Mouse (Mus musculus): Measurements from ENCODE around the gene Gm37240. TPM values are rescaled to one million over a fixed set of nuclear protein-coding genes. Genes with fewer than 3 reads are reported as not detected.

The Gm37240 gene
- polyA plus RNA-seq, 1 experiment from 2014 or later = 1.1 TPM

DNA sequence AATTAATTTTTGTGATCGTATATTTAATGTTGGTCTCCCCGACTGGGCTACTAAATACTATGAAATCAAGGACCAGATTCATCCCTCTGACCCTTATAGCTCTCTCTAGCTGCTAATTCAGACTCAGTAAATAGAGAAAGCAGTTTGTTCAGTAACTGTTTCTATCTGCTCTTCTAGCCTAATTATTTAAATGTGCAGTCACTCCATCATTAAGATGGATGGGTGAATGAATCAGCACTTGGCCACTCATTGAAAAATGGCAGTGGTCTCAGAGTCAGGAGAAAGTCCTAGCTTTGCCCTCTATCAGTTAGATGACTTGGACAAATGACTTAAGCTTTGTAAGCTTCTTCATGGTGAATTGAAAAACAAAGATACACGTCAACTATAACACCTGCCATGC is 387.2 kb downstream of the Gm37240 start:
- no peak overlapping the region for H3K4me2 ChIP-seq (ENCODE audit: low read length)
- H3K4me1 ChIP-seq (ENCODE audit: control insufficient read depth, insufficient read depth, low read length) = no peaks in the 10 kb centered on the region
- H3K9ac ChIP-seq (ENCODE audit: low read length) = no peak overlapping the region
- H3K27ac ChIP-seq (ENCODE audit: low read depth, low read length) = no peak overlapping the region
- no peaks in the 10 kb centered on the region for H3K9me3 ChIP-seq (replicated peaks; ENCODE audit: control insufficient read depth, low read length)
- WGBS = 78% methylated on average over 3 of the region's 3 CpGs
- no peaks in the 10 kb centered on the region for H3K27me3 ChIP-seq (replicated peaks; ENCODE audit: control insufficient read depth, insufficient read depth, low read length)
- H3K36me3 ChIP-seq (ENCODE audit: control insufficient read depth, insufficient read depth, low read length) = no peaks in the 10 kb centered on the region
- H3K4me3 ChIP-seq (ENCODE audit: low read depth, low read length) = no peak overlapping the region
- ATAC-seq (no peak), DNase-seq (ENCODE audit: low spot score) (no peak)

GRCm38 (mm10) chr3:85496146-85496545 is 391.2 kb downstream of the Gm37240 start:
- peak; percentile 33 for DNase-seq (ENCODE audit: low spot score)
- WGBS = 54% methylated on average over 4 of the region's 4 CpGs
- no peaks in the 10 kb centered on the region for H3K4me1 ChIP-seq (ENCODE audit: control insufficient read depth, insufficient read depth, low read length)
- no peaks in the 10 kb centered on the region for H3K36me3 ChIP-seq (ENCODE audit: control insufficient read depth, insufficient read depth, low read length)
- peak; percentile 42; the same call in 1 of the 2 replicates for ATAC-seq
- no peak overlapping the region for H3K27ac ChIP-seq (ENCODE audit: low read depth, low read length)
- no peak overlapping the region for H3K4me3 ChIP-seq (ENCODE audit: low read depth, low read length)
- H3K9ac ChIP-seq (ENCODE audit: low read length) = no peak overlapping the region
- no peak overlapping the region for H3K4me2 ChIP-seq (ENCODE audit: low read length)
- H3K27me3 ChIP-seq (replicated peaks; ENCODE audit: control insufficient read depth, insufficient read depth, low read length) = no peaks in the 10 kb centered on the region
- H3K9me3 ChIP-seq (replicated peaks; ENCODE audit: control insufficient read depth, low read length) = no peaks in the 10 kb centered on the region

DNA sequence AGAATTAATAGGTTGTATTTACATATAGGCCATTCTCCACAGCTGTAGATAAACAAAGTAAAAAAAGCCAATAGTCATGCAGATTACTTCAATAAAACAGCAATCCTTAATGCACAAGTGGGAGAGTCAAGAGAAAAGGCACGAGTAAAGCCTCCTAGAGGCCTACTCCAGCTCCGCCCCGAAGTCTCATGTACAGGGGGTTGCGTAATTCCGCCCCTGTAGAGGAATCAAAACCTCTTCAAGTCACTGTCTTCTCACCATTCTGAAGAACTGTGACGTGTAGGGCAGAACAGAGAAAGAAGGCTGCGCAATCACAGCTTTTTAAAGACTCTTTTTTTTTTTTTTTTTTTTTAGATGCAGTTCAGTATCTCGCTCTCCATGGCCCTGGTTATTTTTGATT is 393.5 kb downstream of the Gm37240 start:
- Histone ChIP-seq H3K27ac (ENCODE audit: low read depth, low read length) (no peak overlapping the region), H3K4me2 (ENCODE audit: low read length) (no peak overlapping the region)
- WGBS = 84% methylated on average over 8 of the region's 8 CpGs

GRCm38 (mm10) chr3:85490204-85490603 is 397.1 kb downstream of the Gm37240 start:
- no peak for DNase-seq (ENCODE audit: low spot score)
- Histone ChIP-seq H3K9me3 (replicated peaks; ENCODE audit: control insufficient read depth, low read length) (no peaks in the 10 kb centered on the region), H3K27me3 (replicated peaks; ENCODE audit: control insufficient read depth, insufficient read depth, low read length) (no peaks in the 10 kb centered on the region), H3K4me3 (ENCODE audit: low read depth, low read length) (no peak overlapping the region), H3K9ac (ENCODE audit: low read length) (no peak overlapping the region), H3K4me1 (ENCODE audit: control insufficient read depth, insufficient read depth, low read length) (no peaks in the 10 kb centered on the region), H3K36me3 (ENCODE audit: control insufficient read depth, insufficient read depth, low read length) (no peaks in the 10 kb centered on the region), H3K27ac (ENCODE audit: low read depth, low read length) (no peak overlapping the region), H3K4me2 (ENCODE audit: low read length) (no peak overlapping the region)
- no peak for ATAC-seq
- WGBS = 90% methylated on average over 3 of the region's 3 CpGs

More for the DNA sequence above, 393.5 kb downstream of the Gm37240 start:
- H3K27me3 ChIP-seq (replicated peaks; ENCODE audit: control insufficient read depth, insufficient read depth, low read length) = no peaks in the 10 kb centered on the region
- H3K9ac ChIP-seq (ENCODE audit: low read length) = no peak overlapping the region
- ATAC-seq (no peak), DNase-seq (ENCODE audit: low spot score) (no peak)
- no peaks in the 10 kb centered on the region for H3K9me3 ChIP-seq (replicated peaks; ENCODE audit: control insufficient read depth, low read length)
- H3K36me3 ChIP-seq (ENCODE audit: control insufficient read depth, insufficient read depth, low read length) = no peaks in the 10 kb centered on the region
- no peaks in the 10 kb centered on the region for H3K4me1 ChIP-seq (ENCODE audit: control insufficient read depth, insufficient read depth, low read length)
- H3K4me3 ChIP-seq (ENCODE audit: low read depth, low read length) = no peak overlapping the region

- Histone ChIP-seq H3K4me1 (ENCODE audit: control insufficient read depth, insufficient read depth, low read length) (no peaks in the 10 kb centered on the region), H3K4me2 (ENCODE audit: low read length) (no peak overlapping the region), H3K27ac (ENCODE audit: low read depth, low read length) (no peak overlapping the region), H3K36me3 (ENCODE audit: control insufficient read depth, insufficient read depth, low read length) (no peaks in the 10 kb centered on the region), H3K9me3 (replicated peaks; ENCODE audit: control insufficient read depth, low read length) (no peaks in the 10 kb centered on the region), H3K4me3 (ENCODE audit: low read depth, low read length) (no peak overlapping the region), H3K27me3 (replicated peaks; ENCODE audit: control insufficient read depth, insufficient read depth, low read length) (no peaks in the 10 kb centered on the region), H3K9ac (ENCODE audit: low read length) (no peak overlapping the region)
- ATAC-seq = no peak
- no peak for DNase-seq (ENCODE audit: low spot score)
- 75% methylated on average over 6 of the region's 6 CpGs for WGBS
These were observed 399.9 kb downstream of the Gm37240 start for GRCm38 (mm10) chr3:85487379-85487778.

- no peak overlapping the region for H3K4me2 ChIP-seq (ENCODE audit: low read length)
- no peaks in the 10 kb centered on the region for H3K4me1 ChIP-seq (ENCODE audit: control insufficient read depth, insufficient read depth, low read length)
- 0 out of 2 replicates have a peak, but pooled peaks cover 4% of the 10 kb centered on the region for H3K9me3 ChIP-seq (replicated peaks; ENCODE audit: control insufficient read depth, low read length)
- no peak for ATAC-seq
- H3K36me3 ChIP-seq (ENCODE audit: control insufficient read depth, insufficient read depth, low read length) = no peaks in the 10 kb centered on the region
- H3K27me3 ChIP-seq (replicated peaks; ENCODE audit: control insufficient read depth, insufficient read depth, low read length) = no peaks in the 10 kb centered on the region
- no peak for DNase-seq (ENCODE audit: low spot score)
- H3K27ac ChIP-seq (ENCODE audit: low read depth, low read length) = no peak overlapping the region
- H3K9ac ChIP-seq (ENCODE audit: low read length) = no peak overlapping the region
- WGBS = 79% methylated on average over 3 of the region's 3 CpGs
- no peak overlapping the region for H3K4me3 ChIP-seq (ENCODE audit: low read depth, low read length)
These were observed 401.7 kb downstream of the Gm37240 start for GRCm38 (mm10) chr3:85485536-85486190.

DNA sequence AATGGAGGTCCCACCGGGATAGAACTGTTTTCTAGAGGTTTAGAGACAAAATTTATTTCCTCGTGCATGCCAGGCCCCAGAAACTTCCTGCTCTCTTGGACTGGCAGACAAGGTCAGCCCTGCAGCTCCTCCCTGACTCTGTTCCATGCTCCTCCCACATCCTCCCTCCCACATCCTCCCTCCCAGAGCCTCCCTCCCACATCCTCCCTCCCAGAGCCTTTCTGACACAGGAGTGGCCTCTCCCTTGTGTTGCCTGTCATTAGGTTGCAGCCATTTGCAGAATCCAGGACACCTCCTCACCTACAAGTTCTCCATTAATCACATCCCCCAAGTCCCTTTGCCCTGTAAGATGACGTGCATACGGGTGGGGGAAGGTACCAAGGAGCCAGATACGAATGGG is 404.7 kb downstream of the Gm37240 start:
- no peaks in the 10 kb centered on the region for H3K4me1 ChIP-seq (ENCODE audit: control insufficient read depth, insufficient read depth, low read length)
- no peaks in the 10 kb centered on the region for H3K36me3 ChIP-seq (ENCODE audit: control insufficient read depth, insufficient read depth, low read length)
- no peak overlapping the region for H3K4me2 ChIP-seq (ENCODE audit: low read length)
- no peak overlapping the region for H3K9ac ChIP-seq (ENCODE audit: low read length)
- H3K27me3 ChIP-seq (replicated peaks; ENCODE audit: control insufficient read depth, insufficient read depth, low read length) = no peaks in the 10 kb centered on the region
- 49% methylated on average over 5 of the region's 5 CpGs for WGBS
- no peak overlapping the region for H3K4me3 ChIP-seq (ENCODE audit: low read depth, low read length)
- no peak for DNase-seq (ENCODE audit: low spot score)
- H3K27ac ChIP-seq (ENCODE audit: low read depth, low read length) = no peak overlapping the region
- no peak for ATAC-seq
- 0 out of 2 replicates have a peak, but pooled peaks cover 4% of the 10 kb centered on the region for H3K9me3 ChIP-seq (replicated peaks; ENCODE audit: control insufficient read depth, low read length)

GRCm38 (mm10) chr3:85480638-85481037 is 406.7 kb downstream of the Gm37240 start:
- Histone ChIP-seq H3K4me3 (ENCODE audit: low read depth, low read length) (no peak overlapping the region), H3K36me3 (ENCODE audit: control insufficient read depth, insufficient read depth, low read length) (no peaks in the 10 kb centered on the region), H3K27ac (ENCODE audit: low read depth, low read length) (no peak overlapping the region), H3K27me3 (replicated peaks; ENCODE audit: control insufficient read depth, insufficient read depth, low read length) (no peaks in the 10 kb centered on the region), H3K9me3 (replicated peaks; ENCODE audit: control insufficient read depth, low read length) (0 out of 2 replicates have a peak, but pooled peaks cover 4% of the 10 kb centered on the region), H3K4me1 (ENCODE audit: control insufficient read depth, insufficient read depth, low read length) (no peaks in the 10 kb centered on the region), H3K9ac (ENCODE audit: low read length) (no peak overlapping the region), H3K4me2 (ENCODE audit: low read length) (no peak overlapping the region)
- no peak for DNase-seq (ENCODE audit: low spot score)
- WGBS = 88% methylated on average over 1 of the region's 1 CpGs
- no peak for ATAC-seq

GRCm38 (mm10) chr3:85478731-85479130 is 408.6 kb downstream of the Gm37240 start:
- no peak overlapping the region for H3K27ac ChIP-seq (ENCODE audit: low read depth, low read length)
- no peaks in the 10 kb centered on the region for H3K27me3 ChIP-seq (replicated peaks; ENCODE audit: control insufficient read depth, insufficient read depth, low read length)
- no peak overlapping the region for H3K4me3 ChIP-seq (ENCODE audit: low read depth, low read length)
- WGBS = 95% methylated on average over 8 of the region's 8 CpGs
- H3K4me2 ChIP-seq (ENCODE audit: low read length) = no peak overlapping the region
- H3K9ac ChIP-seq (ENCODE audit: low read length) = no peak overlapping the region
- no peak for ATAC-seq
- H3K4me1 ChIP-seq (ENCODE audit: control insufficient read depth, insufficient read depth, low read length) = no peaks in the 10 kb centered on the region
- 0 out of 2 replicates have a peak, but pooled peaks cover 4% of the 10 kb centered on the region for H3K9me3 ChIP-seq (replicated peaks; ENCODE audit: control insufficient read depth, low read length)
- no peak for DNase-seq (ENCODE audit: low spot score)
- no peaks in the 10 kb centered on the region for H3K36me3 ChIP-seq (ENCODE audit: control insufficient read depth, insufficient read depth, low read length)
